Mouse (Mus musculus): ENCODE data around the gene Gm42517. TPM values are rescaled to one million over a fixed set of nuclear protein-coding genes. Genes with fewer than 3 reads are reported as not detected.
A peak's percentile ranks its signal among the peaks of the same experiment; 100 is the strongest.

Gm42517 gene
- total RNA-seq (2021) = under 1 TPM in 1 of 2 experiments, not detected in 1; 0.32 TPM

DNA sequence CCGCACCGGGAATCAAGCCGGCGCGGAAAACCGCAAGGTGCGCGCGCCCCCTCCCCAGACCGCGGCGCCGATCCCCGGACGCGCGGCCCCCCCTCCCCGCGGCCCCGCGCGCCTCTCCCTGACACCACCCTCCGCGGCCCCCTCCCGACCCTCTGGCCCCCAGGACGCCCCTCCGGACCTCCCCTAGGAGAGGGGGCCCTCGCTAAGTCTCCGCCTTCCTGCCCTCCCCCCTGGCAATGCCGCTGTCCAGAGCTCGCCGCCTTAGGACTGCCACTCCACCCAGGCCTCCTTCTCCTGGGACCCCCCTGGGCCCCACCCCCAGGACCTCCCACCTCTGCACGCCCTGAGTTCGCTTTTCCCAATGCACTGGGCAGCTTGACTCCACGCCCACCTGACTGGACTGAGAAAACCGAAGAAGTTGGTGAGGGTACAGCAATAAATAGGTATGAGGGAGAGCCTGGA, at the start of gene Gm42517:
Gm42517 (minus strand) TSS at position 52 of the 462 bp plus-strand sequence.
- peak; percentile 14 for DNase-seq

DNA sequence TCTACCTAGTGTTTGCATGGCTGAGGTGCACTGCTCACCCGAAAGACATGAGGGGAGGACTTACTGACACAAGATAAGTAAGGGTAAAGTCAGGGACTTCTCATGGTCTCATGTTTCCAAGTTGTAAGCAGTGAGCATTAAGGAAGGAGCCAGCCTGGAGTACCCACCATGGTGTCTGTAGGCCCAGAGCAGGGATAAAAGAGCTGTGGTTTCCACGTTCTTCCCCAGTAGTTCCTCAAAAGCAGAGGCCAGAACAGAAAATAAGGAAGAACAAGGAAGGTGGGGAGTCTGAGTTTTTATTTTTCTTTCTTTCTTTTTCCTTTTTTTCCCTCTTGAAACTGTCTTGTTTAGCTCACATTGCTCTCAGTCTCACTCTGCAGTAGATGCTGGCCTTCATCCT, 47.0 kb upstream of the Gm42517 start:
- DNase-seq = no peak

DNA sequence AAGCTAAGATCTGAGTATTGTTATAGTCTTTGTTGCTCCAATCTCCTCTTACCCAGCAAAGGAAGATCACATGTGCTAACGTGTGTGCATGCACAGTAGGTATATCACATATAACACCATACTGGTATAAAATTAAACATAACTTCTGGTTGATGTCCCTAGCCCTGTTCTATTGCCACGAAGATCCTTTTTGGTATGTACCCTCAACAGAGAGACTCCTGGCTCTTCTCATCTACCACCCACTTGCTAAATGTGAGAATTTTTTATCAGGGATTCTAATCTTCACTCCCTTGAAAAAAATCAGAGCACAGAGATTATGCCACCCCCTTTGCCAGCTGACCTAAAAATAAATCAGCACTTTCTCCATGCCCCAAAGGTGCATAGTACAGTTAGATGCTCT, 39.3 kb upstream of the Gm42517 start:
- DNase-seq = no peak

DNA sequence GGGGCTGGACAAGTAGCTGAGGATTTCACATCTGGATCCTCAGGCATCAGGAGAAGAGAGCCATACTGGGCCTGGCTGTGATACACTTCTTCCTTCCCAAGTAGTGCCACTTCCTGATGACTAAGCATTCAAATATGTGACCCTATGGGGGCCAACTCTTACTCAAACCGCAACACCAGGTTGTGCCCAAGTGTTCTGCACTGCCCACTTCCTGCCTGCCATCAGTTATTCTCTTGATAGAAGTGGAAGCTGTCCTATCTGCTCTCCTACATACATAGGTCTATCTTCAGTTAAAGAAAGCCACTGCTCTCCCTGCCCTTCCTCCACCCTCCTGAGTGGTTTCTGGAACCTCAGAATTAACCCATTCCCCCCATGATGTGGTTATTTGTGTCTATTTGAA, 37.7 kb upstream of the Gm42517 start:
- no peak for DNase-seq

DNA sequence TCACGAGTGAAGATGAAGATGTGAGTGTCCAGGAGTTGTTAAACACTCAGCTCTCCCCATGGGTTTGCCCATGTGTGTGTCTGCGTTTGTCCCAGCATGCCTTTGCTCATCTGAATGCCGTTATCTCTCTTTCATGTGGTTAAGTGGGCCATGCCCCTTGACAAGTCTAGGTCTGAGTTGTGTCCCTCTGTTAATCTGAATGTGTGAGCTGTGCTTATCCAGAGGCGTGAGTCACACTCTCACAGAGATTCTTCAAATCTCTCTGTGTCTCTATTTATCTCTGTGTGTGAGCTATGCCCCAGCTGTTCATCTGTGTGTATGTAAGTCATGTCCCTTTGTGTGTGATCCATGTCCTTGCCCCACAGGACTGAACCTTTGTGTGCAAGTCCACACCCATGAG, 35.7 kb upstream of the Gm42517 start:
- no peak for DNase-seq

DNA sequence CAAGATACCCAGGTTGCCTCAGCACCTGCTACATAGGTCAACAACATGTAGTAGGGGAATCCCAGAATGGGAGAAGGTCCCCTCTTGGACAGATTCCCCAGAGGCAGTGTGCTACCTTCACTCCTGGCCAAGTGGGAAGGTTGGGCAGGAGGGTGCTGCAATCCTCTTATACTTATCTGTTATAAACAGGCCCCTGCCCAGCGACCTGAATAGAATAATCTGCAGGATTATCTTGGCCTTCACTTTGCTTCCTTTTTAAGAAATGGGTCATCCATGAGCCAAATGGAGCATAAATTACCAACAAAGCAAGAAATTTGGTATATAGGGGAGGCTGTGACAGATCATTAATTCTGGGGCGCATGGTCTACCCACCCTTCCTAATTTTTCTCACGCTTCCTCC, 22.0 kb upstream of the Gm42517 start:
- no peak for DNase-seq

DNA sequence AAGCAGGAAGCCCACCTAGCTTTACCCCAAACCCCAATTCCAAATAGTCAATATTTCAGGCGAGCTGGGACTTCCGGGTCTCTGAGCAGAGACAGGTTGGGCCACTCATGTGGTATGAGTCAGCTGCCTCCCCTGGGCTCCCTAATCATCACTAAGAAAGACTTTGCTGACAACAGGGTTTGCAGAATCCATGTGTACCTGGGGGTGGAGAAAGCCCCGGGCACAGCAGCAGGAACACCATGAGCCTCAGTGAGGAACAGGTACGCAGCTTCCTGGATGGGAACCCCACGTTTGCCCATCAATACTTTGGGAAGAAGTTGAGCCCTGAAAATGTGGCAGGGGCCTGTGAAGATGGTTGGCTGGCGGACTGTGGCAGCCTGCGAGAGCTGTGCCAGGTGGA, 20.5 kb upstream of the Gm42517 start, which contains the start of gene Pde6b:
Pde6b (plus strand) TSS at position 191 of the 400 bp plus-strand sequence.
- no peak for DNase-seq

DNA sequence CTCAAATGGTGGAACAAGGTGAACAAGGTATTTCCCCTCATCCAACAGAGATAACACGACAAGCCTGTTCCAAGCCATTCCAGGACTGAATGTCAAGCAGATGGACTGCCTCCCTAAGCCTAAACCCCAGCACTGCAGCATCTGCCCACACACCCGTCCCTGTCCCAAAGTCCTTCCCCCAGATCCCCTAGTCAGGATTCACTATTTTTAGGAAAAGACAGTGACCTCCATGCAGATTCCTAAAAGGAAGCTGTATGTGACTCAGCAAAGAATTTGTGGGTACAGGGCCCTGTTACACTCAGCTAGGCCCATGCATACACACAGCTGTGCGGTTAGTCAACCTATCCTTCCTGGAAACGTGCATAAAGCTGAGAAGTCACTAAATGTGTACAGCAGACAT, 18.7 kb upstream of the Gm42517 start:
- DNase-seq = no peak

DNA sequence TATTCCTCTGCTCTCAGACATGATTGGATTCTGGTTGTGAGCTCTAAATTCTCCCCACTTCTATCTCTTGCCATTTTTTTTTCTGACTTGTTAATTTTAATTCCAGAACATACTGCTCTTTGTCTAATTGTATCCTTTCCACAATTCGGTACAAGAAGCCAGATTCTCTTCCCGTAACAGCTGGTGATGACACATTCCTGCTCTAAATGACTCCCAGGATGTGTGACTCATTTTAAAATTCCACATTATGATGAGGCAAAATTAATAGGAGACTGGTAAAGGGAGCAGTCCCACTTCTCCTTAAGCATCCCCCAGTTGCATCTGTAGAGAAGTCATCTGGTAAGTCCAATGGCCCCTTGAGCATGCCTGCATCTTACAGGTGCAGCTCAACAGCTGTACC, 17.9 kb upstream of the Gm42517 start:
- DNase-seq = no peak

DNA sequence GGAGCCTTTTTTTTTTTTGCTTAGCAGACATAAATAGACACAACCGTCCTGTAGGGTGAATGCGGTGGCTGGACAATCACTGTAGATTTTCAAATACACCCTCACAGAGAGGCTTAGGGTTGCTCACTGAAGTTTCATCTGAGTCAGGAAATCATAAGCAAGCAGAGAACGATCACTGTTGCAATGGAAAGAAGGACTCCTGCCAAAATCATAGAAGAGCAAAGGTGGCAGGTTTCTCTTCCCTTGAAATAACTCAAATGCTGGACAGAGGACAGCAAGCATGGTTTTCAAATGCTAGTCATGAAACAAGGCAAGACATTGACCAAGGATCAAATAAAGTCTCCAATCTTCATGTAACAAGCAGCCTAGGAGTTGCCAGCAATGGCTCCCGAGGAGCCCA, 10.6 kb upstream of the Gm42517 start:
- no peak for DNase-seq

DNA sequence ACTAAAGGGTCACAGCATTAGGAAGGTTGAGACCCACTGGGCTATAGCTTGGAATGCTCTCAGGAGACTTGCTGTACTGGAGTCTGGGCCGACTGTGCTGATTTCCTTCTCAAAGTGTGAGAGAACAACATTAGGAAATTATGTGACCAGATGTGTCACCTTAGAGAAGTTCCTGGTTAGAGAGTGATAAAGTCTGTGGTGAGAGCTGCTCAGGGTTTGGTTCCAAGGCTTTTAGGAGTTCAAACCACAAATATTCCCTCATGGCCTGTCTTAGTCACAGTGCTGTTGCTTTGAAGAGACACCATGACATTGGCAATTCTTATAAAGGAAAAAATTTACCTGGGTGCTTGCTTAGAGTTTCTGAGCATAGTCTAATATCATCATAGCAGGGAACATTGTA, 8.3 kb upstream of the Gm42517 start:
- no peak for DNase-seq

DNA sequence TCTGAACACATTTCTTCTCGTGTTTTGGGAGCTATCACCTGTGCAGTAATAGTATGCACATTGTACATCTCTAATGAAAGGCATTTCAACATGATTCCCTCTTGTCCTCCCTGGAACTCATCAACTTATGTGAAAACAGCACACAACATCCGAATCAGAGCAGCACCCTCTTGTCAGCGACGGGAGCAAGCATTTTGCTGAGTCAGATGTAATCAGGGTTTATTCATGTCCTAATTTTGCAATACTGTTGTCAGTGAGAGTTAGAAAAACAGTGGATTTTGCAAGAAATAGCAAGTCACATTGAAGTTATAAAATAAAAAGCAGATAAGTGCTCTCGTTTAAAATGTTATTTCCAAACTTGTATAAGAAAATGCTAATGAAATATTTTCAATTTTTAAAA, 6.4 kb upstream of the Gm42517 start:
- no peak for DNase-seq

DNA sequence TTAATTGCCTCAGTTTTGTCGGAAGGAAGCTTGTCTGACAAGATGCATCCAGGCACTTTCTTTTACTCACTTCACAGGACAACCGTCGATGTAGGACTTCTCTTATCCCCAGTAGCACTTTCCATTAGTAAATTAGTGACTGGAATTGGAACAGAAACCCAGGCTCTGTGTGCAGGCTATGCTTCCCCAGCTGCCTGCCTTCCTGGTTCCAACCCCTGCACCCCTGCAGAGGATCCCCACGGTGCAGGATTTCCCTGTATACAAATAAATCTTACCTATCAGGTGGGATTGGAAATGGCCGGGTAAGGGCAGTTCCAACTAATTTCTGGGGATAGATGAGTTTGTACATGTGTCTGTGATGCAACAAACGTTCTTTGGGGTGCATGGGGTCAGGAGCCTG, 2.2 kb upstream of the Gm42517 start:
- DNase-seq = no peak

DNA sequence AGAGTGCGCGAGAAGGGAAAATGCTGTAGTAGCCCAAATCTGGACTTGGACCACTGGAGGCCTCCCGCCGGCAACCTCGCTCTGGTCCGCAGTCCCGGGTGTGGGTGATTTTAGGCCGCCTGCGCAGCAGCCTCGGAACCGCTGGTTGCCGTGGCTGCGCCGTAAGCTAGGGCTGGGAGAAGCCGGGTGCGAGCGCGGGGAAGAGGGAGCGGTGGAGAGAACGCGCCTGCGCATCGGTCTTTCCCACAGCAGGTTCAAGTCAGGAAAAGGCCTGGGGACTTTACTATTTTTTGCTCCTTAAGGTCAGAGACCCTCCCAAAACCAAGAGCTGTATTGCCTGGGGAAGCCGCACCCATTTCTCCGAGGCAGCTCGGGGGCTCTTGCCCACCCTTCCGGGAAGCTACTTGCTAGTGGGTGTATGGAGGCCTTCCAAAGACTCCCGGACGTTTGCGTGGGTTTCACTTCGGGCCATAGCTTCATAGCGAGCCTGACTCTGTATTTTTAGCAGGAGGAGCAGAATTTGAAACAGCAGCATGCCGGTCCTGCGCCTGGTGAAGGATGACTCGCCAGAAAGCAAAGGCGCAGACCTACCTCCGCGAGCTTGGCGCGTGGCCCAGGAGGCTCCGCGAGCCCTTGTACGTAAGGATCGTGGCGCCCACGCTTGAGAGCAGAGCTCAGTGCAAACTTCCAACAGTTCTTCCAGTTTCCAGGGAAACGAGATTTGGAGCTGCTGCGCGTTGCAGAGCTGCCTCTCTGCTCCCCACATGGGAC, 1.3 kb upstream of the Gm42517 start:
- peak; percentile 42 for DNase-seq

DNA sequence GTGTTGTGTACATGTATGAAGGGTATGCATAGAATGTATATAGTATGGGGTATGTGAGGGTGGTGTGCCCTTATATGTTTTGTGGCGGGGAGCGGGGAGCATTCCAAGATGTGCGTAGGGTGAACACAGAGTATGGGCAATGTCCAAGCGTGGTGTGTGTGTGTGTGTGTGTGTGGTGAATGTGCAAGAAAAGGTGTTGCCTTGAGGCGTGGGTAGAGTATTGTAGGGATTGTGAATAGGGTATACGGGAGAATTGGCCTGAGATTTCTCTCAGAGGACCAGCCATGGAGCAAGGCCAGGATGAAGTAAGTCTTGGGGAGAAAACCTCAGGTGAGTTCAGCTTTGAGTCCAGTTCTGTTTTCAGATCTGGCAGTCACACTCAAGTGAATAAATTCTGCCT, 724 bp upstream of the Gm42517 start:
- DNase-seq = no peak

DNA sequence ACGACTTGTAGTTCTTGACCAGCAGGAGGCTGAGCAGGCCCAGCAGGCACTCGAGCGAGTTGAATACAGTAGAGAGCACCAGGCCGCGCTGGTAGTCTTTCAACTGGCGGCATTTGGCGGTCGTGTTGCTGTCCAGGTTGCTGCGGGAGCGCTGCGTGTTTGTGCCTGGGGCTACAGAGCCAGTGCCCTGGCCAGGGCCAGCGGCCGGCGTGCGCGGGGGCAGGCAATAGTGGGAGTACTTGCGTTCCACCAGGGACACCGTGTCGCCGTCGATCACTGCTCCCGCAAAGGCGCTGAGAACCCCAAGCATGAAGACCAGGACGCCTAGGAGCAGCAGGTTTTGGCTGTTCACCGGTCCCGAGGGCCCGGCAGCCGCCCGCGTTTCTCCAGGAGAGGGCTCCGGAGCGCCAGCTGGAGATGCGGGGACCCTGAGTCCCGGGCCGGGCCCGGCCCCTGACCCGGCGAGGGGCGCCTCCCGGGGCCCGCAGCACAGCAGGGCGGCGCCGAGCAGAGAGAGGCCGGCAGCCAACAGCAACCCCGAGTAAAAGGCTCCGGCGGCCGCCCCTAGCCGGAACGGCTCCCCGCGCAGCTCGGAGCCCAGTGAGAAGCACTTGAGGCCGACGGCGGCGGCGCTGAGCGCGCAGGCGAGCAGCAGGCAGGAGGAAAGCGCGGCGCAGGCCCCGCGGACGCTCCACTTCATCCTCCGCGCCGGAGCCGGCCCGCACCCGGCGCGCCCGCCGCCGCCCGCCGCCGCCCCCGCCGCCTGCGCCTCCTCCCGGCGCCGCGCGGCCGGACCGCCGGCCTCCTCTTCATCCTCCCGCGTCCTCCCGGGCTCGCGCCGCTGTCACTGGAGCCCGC, 509 bp downstream of the Gm42517 start:
- peak; percentile 37 for DNase-seq

DNA sequence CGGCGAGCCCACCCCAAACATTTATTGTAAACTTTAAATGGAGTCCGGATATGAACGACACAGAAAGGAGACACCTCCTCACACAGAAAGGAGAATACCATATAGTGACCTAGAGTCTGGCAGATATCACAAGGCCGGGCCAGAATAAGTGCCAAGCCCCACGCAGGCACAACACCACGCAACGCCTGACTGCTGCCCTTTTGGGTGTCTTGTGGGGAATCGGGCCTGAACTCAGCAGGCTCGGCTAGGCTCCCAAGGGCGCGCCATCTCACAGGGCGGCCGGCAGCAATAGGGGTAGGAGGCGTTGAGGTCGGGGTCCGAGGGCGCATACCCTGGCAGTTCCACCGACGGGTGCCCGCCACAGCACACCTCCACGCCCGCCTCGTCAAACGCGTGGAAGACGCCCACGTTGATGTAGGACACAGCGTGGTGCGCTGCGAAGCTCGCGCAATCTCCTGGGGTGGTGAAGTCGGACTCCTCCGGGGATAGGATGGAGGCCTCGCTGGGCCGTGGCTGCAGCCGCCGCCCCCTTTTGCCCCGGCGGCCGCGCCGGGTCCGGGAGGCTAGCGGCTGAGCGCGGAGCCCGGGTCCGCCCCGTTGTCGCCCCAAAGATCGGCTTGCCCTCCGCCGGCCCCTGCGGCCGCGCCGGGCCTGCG, 1.3 kb downstream of the Gm42517 start:
- no peak for DNase-seq

DNA sequence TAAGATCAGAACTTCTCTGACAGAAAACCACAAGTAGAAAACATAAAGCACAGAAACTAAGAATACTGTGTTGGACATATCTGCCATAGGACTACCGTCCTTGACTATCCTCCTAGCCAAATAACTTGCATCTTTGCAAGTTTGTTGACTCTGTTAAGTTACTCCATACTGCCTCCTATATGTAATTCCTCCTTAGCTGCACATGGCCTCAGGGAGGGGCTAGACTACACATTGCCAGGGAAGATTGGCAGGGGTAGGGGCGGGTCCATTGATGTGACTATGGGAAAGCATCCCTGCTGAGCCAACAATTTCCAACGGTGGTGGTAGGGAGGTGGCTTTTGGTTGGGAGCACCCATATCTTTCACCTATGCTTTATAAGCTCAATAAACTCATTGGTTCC, 5.4 kb downstream of the Gm42517 start:
- DNase-seq = no peak

DNA sequence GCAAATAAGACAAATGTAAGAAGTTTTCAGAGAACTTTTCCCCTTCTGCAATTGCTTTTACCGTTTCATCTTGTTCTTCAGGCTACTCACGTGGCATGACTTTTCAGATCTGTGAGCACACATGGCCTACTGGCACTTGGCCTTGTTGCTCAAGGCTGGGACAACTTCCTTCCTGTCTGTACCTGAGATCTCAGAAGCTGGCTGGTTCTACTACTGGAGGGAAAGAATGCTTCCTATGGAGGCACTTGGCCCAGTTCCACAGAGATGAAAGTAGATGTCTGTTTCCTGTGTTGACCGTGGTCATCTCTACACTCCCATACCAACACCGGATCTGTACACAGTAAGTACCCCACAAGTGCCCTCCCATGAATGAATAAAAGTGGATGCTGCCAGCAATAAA, 7.5 kb downstream of the Gm42517 start:
- no peak for DNase-seq

DNA sequence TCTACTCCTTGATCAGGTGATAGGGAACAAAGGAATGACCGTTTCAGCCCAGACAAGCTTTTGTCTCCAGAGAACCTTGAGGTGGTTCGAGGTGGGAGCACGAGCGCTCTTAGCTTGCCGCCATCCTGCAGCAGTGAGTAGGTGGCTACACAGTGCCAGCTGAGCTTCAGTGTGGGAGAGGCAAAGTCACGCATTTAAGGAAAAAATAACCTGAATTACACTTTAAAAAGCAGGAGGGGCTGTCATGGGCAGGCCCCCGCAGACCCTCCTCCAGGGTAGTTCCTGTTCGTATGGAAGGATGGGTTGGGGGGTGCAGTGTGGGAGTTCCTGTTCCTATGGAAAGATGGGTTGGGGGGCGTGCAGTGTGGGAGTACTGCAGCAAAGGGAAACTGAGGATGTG, 8.2 kb downstream of the Gm42517 start:
- no peak for DNase-seq

DNA sequence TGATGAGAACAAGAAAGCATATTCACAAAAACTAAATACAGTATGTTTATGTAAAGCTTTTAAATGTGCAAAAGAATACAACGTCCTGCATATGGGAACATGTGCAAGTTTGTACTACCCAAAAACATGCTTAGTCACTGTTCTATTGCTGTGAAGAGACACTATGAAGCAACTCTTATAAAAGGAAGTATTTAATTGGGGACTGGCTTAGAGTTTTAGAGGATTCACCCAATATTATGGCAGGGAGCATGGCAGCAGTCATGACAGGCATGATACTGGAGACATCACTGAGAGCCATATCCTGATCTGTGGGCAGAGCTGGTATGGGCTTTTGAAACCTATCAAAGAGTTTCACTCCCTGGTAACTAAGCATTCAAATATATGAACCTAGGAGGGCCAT, 9.9 kb downstream of the Gm42517 start:
- no peak for DNase-seq

DNA sequence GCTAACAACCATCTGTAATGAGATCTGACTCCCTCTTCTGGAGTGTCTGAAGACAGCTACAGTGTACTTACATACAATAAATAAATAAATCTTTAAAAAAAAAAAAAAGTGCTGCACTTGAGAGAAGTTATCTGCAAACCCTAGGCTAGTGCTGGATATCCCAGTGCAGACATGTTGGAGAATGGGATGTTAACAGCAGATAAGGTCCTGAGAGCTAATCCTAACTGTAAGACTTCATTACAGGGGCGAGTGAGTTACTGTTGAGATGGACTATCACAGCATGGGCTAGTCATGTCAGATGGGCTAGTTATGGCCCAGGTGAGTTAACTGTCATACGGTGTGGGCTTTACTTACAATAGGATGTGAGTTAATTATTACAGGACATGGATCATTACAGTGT, 13.7 kb downstream of the Gm42517 start:
- no peak for DNase-seq

DNA sequence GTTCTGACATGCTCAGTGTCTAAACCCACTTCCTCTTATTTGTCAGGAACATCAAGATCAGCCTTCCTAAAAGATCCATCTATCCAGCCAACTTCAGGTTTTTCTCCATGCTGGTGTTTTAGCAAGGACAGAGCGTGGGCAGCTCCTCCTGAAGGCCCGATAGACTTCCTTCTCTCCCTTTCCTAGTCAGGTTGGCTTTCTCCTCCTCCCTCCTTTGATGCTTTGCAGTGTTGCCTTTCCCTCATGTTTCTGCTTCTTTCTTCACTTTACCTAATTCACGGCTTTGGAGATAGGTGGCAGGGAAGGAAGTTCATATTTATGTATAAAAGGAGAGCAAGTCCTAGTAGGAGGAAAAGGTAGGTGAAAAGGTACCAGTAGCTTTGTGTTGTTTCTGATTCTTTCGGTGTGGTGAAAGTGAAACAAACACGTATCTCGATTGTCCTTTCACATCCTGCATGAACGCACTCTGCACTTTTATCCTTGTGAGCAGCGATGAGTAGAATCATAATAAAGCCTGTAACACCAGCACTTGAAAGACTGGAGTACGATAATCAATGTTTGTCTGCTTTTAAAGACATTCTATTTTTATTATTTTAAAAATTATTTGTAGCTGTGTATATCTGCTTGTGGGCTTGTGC, 18.1 kb downstream of the Gm42517 start:
- DNase-seq = no peak
